9 mouse cellular contexts compared by ENCODE assay signal in genomic region chr8:121901498-121902236, GRCm38 (mm10). TPM values are rescaled to one million over a fixed set of nuclear protein-coding genes. Genes with fewer than 3 reads are reported as not detected.
DNase-seq lines count a peak whose midpoint lies in the region; ATAC-seq lines count a peak whose summit lies in the region.
"Had no signal": no experiment of that assay in that cellular context is flagged by ENCODE, and none has a peak within 500 bp of the region (broad histone marks: within the 10 kb centered on the region; RNA-seq: fewer than 3 reads in every experiment).

No protein-coding gene starts in this region.

- DNase-seq in heart, embryonic 10.5 days (ENCODE audit: low spot score), result no peak
- no peak for DNase-seq in heart, adult 8-10 months (ENCODE audit: low spot score)
- peak; percentile 94 for DNase-seq in 3T3-L1 (ENCODE audit: low read depth, low spot score)
- peak; percentile 87 for DNase-seq in adrenal gland, postnatal 14 days
- DNase-seq in heart, postnatal 4 days, result peak; percentile 46
- no peak for DNase-seq in left cerebral cortex, postnatal 4 days

- no peak for ATAC-seq in neural tube, embryonic 15.5 days (ENCODE audit: low FRiP score)
- ATAC-seq in megakaryocyte-erythroid progenitor cell, adult 5-6 weeks (replicated peaks; ENCODE audit: low FRiP score, low TSS enrichment, poor library complexity, severe bottlenecking), result no peak

- H3K36me3 ChIP-seq in heart, embryonic 10.5 days, result no peaks in the 10 kb centered on the region
- H3K36me3 ChIP-seq in neural tube, embryonic 15.5 days, result no peaks in the 10 kb centered on the region

- H3K4me3 ChIP-seq in heart, embryonic 10.5 days, result no peak overlapping the region
- no peak overlapping the region for H3K4me3 ChIP-seq in neural tube, embryonic 15.5 days (replicated peaks)

- intact Hi-C loops in left cerebral cortex, postnatal 4 days (cut with DNase I), result no loop called here

- H3K4me2 ChIP-seq in neural tube, embryonic 15.5 days, result peak overlapping the region; percentile 25

- no peaks in the 10 kb centered on the region; the same call in 1 of the 2 replicates for H3K27me3 ChIP-seq in heart, embryonic 10.5 days (ENCODE audit: insufficient read depth, poor library complexity, severe bottlenecking)
- H3K27me3 ChIP-seq in neural tube, embryonic 15.5 days (replicated peaks), result no peaks in the 10 kb centered on the region

- H3K4me1 ChIP-seq in heart, embryonic 10.5 days, result peaks cover 84% of the 10 kb centered on the region
- H3K4me1 ChIP-seq in neural tube, embryonic 15.5 days, result peaks cover 62% of the 10 kb centered on the region

- no peaks in the 10 kb centered on the region for H3K9me3 ChIP-seq in heart, embryonic 10.5 days
- no peaks in the 10 kb centered on the region for H3K9me3 ChIP-seq in neural tube, embryonic 15.5 days (replicated peaks)

- H3K9ac ChIP-seq in neural tube, embryonic 15.5 days (replicated peaks), result peak overlapping the region; percentile 14; the same call in 1 of the 2 replicates

- 47% methylated on average over 8 of the region's 8 CpGs for WGBS in heart, embryonic 10.5 days
- WGBS in neural tube, embryonic 15.5 days, result 51% methylated on average over 8 of the region's 8 CpGs

- peak overlapping the region; percentile 85 for H3K27ac ChIP-seq in heart, embryonic 10.5 days
- no peak overlapping the region for H3K27ac ChIP-seq in neural tube, embryonic 15.5 days (replicated peaks)

RNA-seq across cellular contexts. Expression of gene Slc7a5, which starts 5.8 kb away (rescaled TPM):
- 18.7 and 20.9 TPM in 2 replicates for polyA plus RNA-seq in heart, embryonic 10.5 days (2016; fragmentation: Nextera tagmentation; extraction: Ambion mirVana)
- 1 to 10 TPM; 3.8 to 4.8 (median 4.2) TPM for total RNA-seq in heart, adult 8-10 months (2022)
- total RNA-seq in adrenal gland, postnatal 14 days (2021), result 41.4 and 46.8 TPM in 2 replicates
- 10 to 100 TPM; 21.5 to 24.5 TPM for total RNA-seq in heart, postnatal 4 days (2021)
- 39.6 and 41.1 TPM in 2 replicates for polyA plus RNA-seq in neural tube, embryonic 15.5 days (2015; fragmentation: Nextera tagmentation; extraction: Ambion mirVana)
- total RNA-seq in left cerebral cortex, postnatal 4 days (2021), result 100 to 1,000 TPM; 150 to 153 TPM
- total RNA-seq in megakaryocyte-erythroid progenitor cell, adult 5-6 weeks (2014; fragmentation: Nextera tagmentation), result 78.1 and 90.0 TPM in 2 replicates
- 23.6 and 43.1 TPM in 2 replicates for total RNA-seq in megakaryocyte-erythroid progenitor cell, adult 5-6 weeks (2017)

RNA-seq across cellular contexts. Expression of gene Car5a, which starts 43.0 kb away (rescaled TPM):
- not detected in 2 replicates for polyA plus RNA-seq in heart, embryonic 10.5 days (2016; fragmentation: Nextera tagmentation; extraction: Ambion mirVana)
- total RNA-seq in heart, adult 8-10 months (2022), result under 1 TPM in 1 of 4 experiments, not detected in 3; 0.23 TPM
- 0.30 and 6.4 TPM in 2 replicates for total RNA-seq in adrenal gland, postnatal 14 days (2021)
- not detected for total RNA-seq in heart, postnatal 4 days (2021)
- polyA plus RNA-seq in neural tube, embryonic 15.5 days (2015; fragmentation: Nextera tagmentation; extraction: Ambion mirVana), result 0.46 and 0.50 TPM in 2 replicates
- under 1 TPM in 1 of 2 experiments, not detected in 1; 0.48 TPM for total RNA-seq in left cerebral cortex, postnatal 4 days (2021)
- not detected in 2 replicates for total RNA-seq in megakaryocyte-erythroid progenitor cell, adult 5-6 weeks (2014; fragmentation: Nextera tagmentation)
- not detected in 2 replicates for total RNA-seq in megakaryocyte-erythroid progenitor cell, adult 5-6 weeks (2017)
- total RNA-seq: hematopoietic stem cell, adult 5-6 weeks had no signal

RNA-seq across cellular contexts. Expression of gene Banp, which starts 47.9 kb away (rescaled TPM):
- polyA plus RNA-seq in heart, embryonic 10.5 days (2016; fragmentation: Nextera tagmentation; extraction: Ambion mirVana), result 35.8 and 58.5 TPM in 2 replicates
- total RNA-seq in heart, adult 8-10 months (2022), result 10 to 100 TPM in 3 of 4 experiments, 1 to 10 TPM in 1; 7.6 to 24.8 (median 17.2) TPM
- total RNA-seq in adrenal gland, postnatal 14 days (2021), result 30.4 and 31.2 TPM in 2 replicates
- 10 to 100 TPM in 1 of 2 experiments, 1 to 10 TPM in 1; 9.1 to 10.3 TPM for total RNA-seq in heart, postnatal 4 days (2021)
- polyA plus RNA-seq in neural tube, embryonic 15.5 days (2015; fragmentation: Nextera tagmentation; extraction: Ambion mirVana), result 51.1 and 52.8 TPM in 2 replicates
- total RNA-seq in left cerebral cortex, postnatal 4 days (2021), result 10 to 100 TPM; 30.2 to 30.7 TPM
- 18.4 and 22.9 TPM in 2 replicates for total RNA-seq in megakaryocyte-erythroid progenitor cell, adult 5-6 weeks (2014; fragmentation: Nextera tagmentation)
- total RNA-seq in megakaryocyte-erythroid progenitor cell, adult 5-6 weeks (2017), result 10.8 and 17.3 TPM in 2 replicates

Comparison
In these comparisons a context has a peak if more than half of its experiments do, and no peak if none do; other contexts are left out.
1. DNase-seq: peak in 3T3-L1 (single experiment), adrenal gland, postnatal 14 days (single experiment) and heart, postnatal 4 days (single experiment); none in heart, embryonic 10.5 days (single experiment), heart, adult 8-10 months (single experiment) and left cerebral cortex, postnatal 4 days (single experiment).